Mouse (Mus musculus): ENCODE measurements around the gene Lig1. TPM values are rescaled to one million over a fixed set of nuclear protein-coding genes. Genes with fewer than 3 reads are reported as not detected.

Lig1 gene
- polyA plus RNA-seq, 1 experiment from 2014 or later = 58.2 TPM

DNA sequence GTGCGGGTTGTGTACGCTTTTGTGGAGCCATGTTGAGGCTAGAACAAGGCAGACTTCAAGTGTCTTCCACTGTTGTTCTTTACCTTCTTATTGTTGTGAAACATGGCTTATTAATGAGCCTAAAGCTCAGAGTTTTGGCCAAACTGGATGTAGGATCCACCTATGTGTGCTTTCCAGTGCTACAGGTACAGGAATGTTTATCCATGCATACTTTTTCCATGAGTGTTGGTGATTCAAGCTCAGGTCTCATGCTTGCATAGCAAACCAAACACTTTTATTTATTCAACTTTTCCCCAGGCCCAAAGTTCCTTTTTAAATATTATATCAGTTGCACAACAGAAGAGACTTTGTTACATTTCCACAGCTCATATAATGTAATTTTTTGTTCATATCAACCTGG is 53.5 kb downstream of the Lig1 start:
- Histone ChIP-seq H3K27me3 (ENCODE audit: control insufficient read depth, insufficient read depth, low read length) (no peaks in the 10 kb centered on the region), H3K4me3 (ENCODE audit: low read length) (no peak overlapping the region), H3K4me2 (ENCODE audit: low read depth, low read length) (no peak overlapping the region), H3K4me1 (ENCODE audit: control insufficient read depth, insufficient read depth, low read length) (no peaks in the 10 kb centered on the region), H3K9ac (ENCODE audit: low read length) (no peak overlapping the region), H3K9me3 (replicated peaks; ENCODE audit: control insufficient read depth, low read length) (no peaks in the 10 kb centered on the region), H3K36me3 (ENCODE audit: control insufficient read depth, insufficient read depth) (peaks cover 3% of the 10 kb centered on the region; the same call in 1 of the 2 replicates), H3K27ac (ENCODE audit: low read length) (no peak overlapping the region)
- whole genome bisulfite sequencing = 92% methylated on average over 2 of the region's 2 CpGs
- no peak for ATAC-seq (replicated peaks; ENCODE audit: extremely low read depth, insufficient read depth, low FRiP score)

GRCm38 (mm10) chr7:13355943-13356342 is 78.9 kb downstream of the Lig1 start:
- H3K4me2 ChIP-seq (ENCODE audit: low read depth, low read length) = no peak overlapping the region
- no peak for ATAC-seq (replicated peaks; ENCODE audit: extremely low read depth, insufficient read depth, low FRiP score)
- H3K4me3 ChIP-seq (ENCODE audit: low read length) = no peak overlapping the region
- H3K27me3 ChIP-seq (ENCODE audit: control insufficient read depth, insufficient read depth, low read length) = no peaks in the 10 kb centered on the region
- no peak overlapping the region for H3K9ac ChIP-seq (ENCODE audit: low read length)
- H3K27ac ChIP-seq (ENCODE audit: low read length) = no peak overlapping the region
- 0 out of 2 replicates have a peak, but pooled peaks cover 5% of the 10 kb centered on the region for H3K9me3 ChIP-seq (replicated peaks; ENCODE audit: control insufficient read depth, low read length)
- H3K36me3 ChIP-seq (ENCODE audit: control insufficient read depth, insufficient read depth) = peaks cover 19% of the 10 kb centered on the region
- no peaks in the 10 kb centered on the region for H3K4me1 ChIP-seq (ENCODE audit: control insufficient read depth, insufficient read depth, low read length)

Other genes with a start within 250 kb of the Lig1 start
- gene Chmp2a, start 242.5 kb upstream of the Lig1 start, polyA plus RNA-seq (2015; fragmentation: Nextera tagmentation; extraction: Ambion mirVana) = 146 TPM in 2 replicates
- 49.0 and 94.2 TPM in 2 replicates for gene Ube2m, start 239.0 kb upstream of the Lig1 start, polyA plus RNA-seq (2015; fragmentation: Nextera tagmentation; extraction: Ambion mirVana)
- 1.7 and 2.1 TPM in 2 replicates for gene Mzf1, start 222.5 kb upstream of the Lig1 start, polyA plus RNA-seq (2015; fragmentation: Nextera tagmentation; extraction: Ambion mirVana)
- not detected in 2 replicates for gene Vmn1r85, start 182.1 kb upstream of the Lig1 start, polyA plus RNA-seq (2015; fragmentation: Nextera tagmentation; extraction: Ambion mirVana)
- gene Vmn1r86, start 157.4 kb upstream of the Lig1 start, polyA plus RNA-seq (2015; fragmentation: Nextera tagmentation; extraction: Ambion mirVana) = not detected in 2 replicates
- gene Vmn1r87, start 137.1 kb upstream of the Lig1 start, polyA plus RNA-seq (2015; fragmentation: Nextera tagmentation; extraction: Ambion mirVana) = not detected in 2 replicates
- gene Vmn1r88, start 117.7 kb upstream of the Lig1 start, polyA plus RNA-seq (2015; fragmentation: Nextera tagmentation; extraction: Ambion mirVana) = 0.01 TPM in 1 of 2 replicates, not detected in the other
- not detected in 2 replicates for gene Vmn1r89, start 64.3 kb upstream of the Lig1 start, polyA plus RNA-seq (2015; fragmentation: Nextera tagmentation; extraction: Ambion mirVana)
- 6.8 and 7.8 TPM in 2 replicates for gene Zswim9, start 1.4 kb downstream of the Lig1 start, polyA plus RNA-seq (2015; fragmentation: Nextera tagmentation; extraction: Ambion mirVana)
- 0.39 and 0.67 TPM in 2 replicates for gene Pla2g4c, start 47.4 kb downstream of the Lig1 start, polyA plus RNA-seq (2015; fragmentation: Nextera tagmentation; extraction: Ambion mirVana)
- gene Cabp5, start 120.8 kb downstream of the Lig1 start, polyA plus RNA-seq (2015; fragmentation: Nextera tagmentation; extraction: Ambion mirVana) = not detected in 2 replicates
- gene Bsph1, start 173.6 kb downstream of the Lig1 start, polyA plus RNA-seq (2015; fragmentation: Nextera tagmentation; extraction: Ambion mirVana) = not detected in 2 replicates

All from heart, embryonic 16.5 days (tissue).